Mouse (Mus musculus): Measurements from ENCODE around the gene Sun5. TPM values are rescaled to one million over a fixed set of nuclear protein-coding genes. Genes with fewer than 3 reads are reported as not detected.

Gene Sun5
- not detected for polyA plus RNA-seq (2012; fragmentation: generic; extraction: Trizol)

GRCm38 (mm10) chr2:153870984-153871383, at the start of gene Sun5:
TSS of gene Sun5 (minus strand) at chr2:153871084.
- no peak within 1 kb of the TSS for H3K4me2 ChIP-seq (ENCODE audit: low read depth)
- no peak for TF ChIP-seq CEBPB (IDR thresholded peaks at IDR 0.05; ENCODE audit: insufficient read depth, poor library complexity, severe bottlenecking)
- TF ChIP-seq TCF3 (IDR thresholded peaks at IDR 0.05; ENCODE audit: insufficient read length, low read depth): no peak
- TF ChIP-seq MAX (IDR thresholded peaks at IDR 0.05; ENCODE audit: low read depth): no peak
- no peak for TF ChIP-seq POLR2A (IDR thresholded peaks at IDR 0.05; ENCODE audit: insufficient read length, low read depth)
- no peak for TF ChIP-seq USF1 (IDR thresholded peaks at IDR 0.05; ENCODE audit: low read depth)
- TF ChIP-seq MYOG (IDR thresholded peaks at IDR 0.05; ENCODE audit: control insufficient read depth in 1 of 3, insufficient read depth in 1 of 3, insufficient read length in 2 of 3, low read depth in 2 of 3): no peak
- TF ChIP-seq E2F4 (IDR thresholded peaks at IDR 0.05; ENCODE audit: insufficient read depth): no peak
- no peak for TF ChIP-seq REST (IDR thresholded peaks at IDR 0.05; ENCODE audit: insufficient read depth, insufficient read length)
- no peak for TF ChIP-seq MYOD1 (IDR thresholded peaks at IDR 0.05; ENCODE audit: control insufficient read depth in 1 of 3, insufficient read length in 2 of 3, low read depth in 2 of 3)
- TF ChIP-seq SRF (IDR thresholded peaks at IDR 0.05; ENCODE audit: control insufficient read depth, insufficient read length, low read depth): no peak
- no peak for TF ChIP-seq POLR2AphosphoS2 (IDR thresholded peaks at IDR 0.05; ENCODE audit: insufficient read length, low read depth)
- TF ChIP-seq TCF12 (IDR thresholded peaks at IDR 0.05; ENCODE audit: insufficient read depth, poor library complexity, severe bottlenecking): no peak
- H3K27me3 ChIP-seq (ENCODE audit: control insufficient read depth, insufficient read depth, insufficient read length): no peaks in the 10 kb centered on the region
- H3K36me3 ChIP-seq (ENCODE audit: control insufficient read depth, insufficient read depth): no peaks in the 10 kb centered on the region
- no peak within 1 kb of the TSS for H3ac ChIP-seq (ENCODE audit: control insufficient read depth, insufficient read length)
- H3K4me3 ChIP-seq: no peak within 1 kb of the TSS
- no peaks in the 10 kb centered on the region for H3K79me2 ChIP-seq (ENCODE audit: control insufficient read depth, insufficient read depth)

- no peaks in the 10 kb centered on the region for H3K36me3 ChIP-seq (ENCODE audit: control insufficient read depth, insufficient read depth)
- no peaks in the 10 kb centered on the region for H3K27me3 ChIP-seq (ENCODE audit: control insufficient read depth, insufficient read depth, insufficient read length)
- TF ChIP-seq MYOD1 (IDR thresholded peaks at IDR 0.05; ENCODE audit: control insufficient read depth in 1 of 3, insufficient read length in 2 of 3, low read depth in 2 of 3): no peak
- TF ChIP-seq REST (IDR thresholded peaks at IDR 0.05; ENCODE audit: insufficient read depth, insufficient read length): no peak
- no peak for TF ChIP-seq POLR2AphosphoS2 (IDR thresholded peaks at IDR 0.05; ENCODE audit: insufficient read length, low read depth)
- TF ChIP-seq USF1 (IDR thresholded peaks at IDR 0.05; ENCODE audit: low read depth): no peak
- TF ChIP-seq TCF12 (IDR thresholded peaks at IDR 0.05; ENCODE audit: insufficient read depth, poor library complexity, severe bottlenecking): no peak
- H3ac ChIP-seq (ENCODE audit: control insufficient read depth, insufficient read length): no peak within 1 kb of the TSS
- no peaks in the 10 kb centered on the region for H3K79me2 ChIP-seq (ENCODE audit: control insufficient read depth, insufficient read depth)
- H3K4me2 ChIP-seq (ENCODE audit: low read depth): no peak within 1 kb of the TSS
- H3K4me3 ChIP-seq: no peak within 1 kb of the TSS
These were observed 47.0 kb upstream of the Sun5 start, which contains the start of gene Bpifb3 for GRCm38 (mm10) chr2:153917930-153918329. TSS of gene Bpifb3 (plus strand) at chr2:153918230.

- H3K4me3 ChIP-seq: no peak overlapping the region
- no peak for TF ChIP-seq MAX (IDR thresholded peaks at IDR 0.05; ENCODE audit: low read depth)
- TF ChIP-seq POLR2AphosphoS2 (IDR thresholded peaks at IDR 0.05; ENCODE audit: insufficient read length, low read depth): no peak
- H3K27me3 ChIP-seq (ENCODE audit: control insufficient read depth, insufficient read depth, insufficient read length): no peaks in the 10 kb centered on the region
- no peaks in the 10 kb centered on the region for H3K36me3 ChIP-seq (ENCODE audit: control insufficient read depth, insufficient read depth)
- no peaks in the 10 kb centered on the region for H3K79me2 ChIP-seq (ENCODE audit: control insufficient read depth, insufficient read depth)
- H3ac ChIP-seq (ENCODE audit: control insufficient read depth, insufficient read length): no peak overlapping the region
- H3K4me2 ChIP-seq (ENCODE audit: low read depth): no peak overlapping the region
These were observed 43.3 kb upstream of the Sun5 start for GRCm38 (mm10) chr2:153914151-153914550.

- Histone ChIP-seq H3K4me2 (ENCODE audit: low read depth) (no peak overlapping the region), H3K36me3 (ENCODE audit: control insufficient read depth, insufficient read depth) (no peaks in the 10 kb centered on the region), H3K4me3 (no peak overlapping the region), H3ac (ENCODE audit: control insufficient read depth, insufficient read length) (no peak overlapping the region), H3K79me2 (ENCODE audit: control insufficient read depth, insufficient read depth) (no peaks in the 10 kb centered on the region), H3K27me3 (ENCODE audit: control insufficient read depth, insufficient read depth, insufficient read length) (no peaks in the 10 kb centered on the region)
- TF ChIP-seq MYOG (IDR thresholded peaks at IDR 0.05; ENCODE audit: control insufficient read depth in 1 of 3, insufficient read depth in 1 of 3, insufficient read length in 2 of 3, low read depth in 2 of 3) (no peak), USF1 (IDR thresholded peaks at IDR 0.05; ENCODE audit: low read depth) (no peak), CEBPB (IDR thresholded peaks at IDR 0.05; ENCODE audit: insufficient read depth, poor library complexity, severe bottlenecking) (no peak), POLR2AphosphoS2 (IDR thresholded peaks at IDR 0.05; ENCODE audit: insufficient read length, low read depth) (no peak), REST (IDR thresholded peaks at IDR 0.05; ENCODE audit: insufficient read depth, insufficient read length) (no peak), TCF12 (IDR thresholded peaks at IDR 0.05; ENCODE audit: insufficient read depth, poor library complexity, severe bottlenecking) (no peak), TCF3 (IDR thresholded peaks at IDR 0.05; ENCODE audit: insufficient read length, low read depth) (no peak), E2F4 (IDR thresholded peaks at IDR 0.05; ENCODE audit: insufficient read depth) (no peak), SRF (IDR thresholded peaks at IDR 0.05; ENCODE audit: control insufficient read depth, insufficient read length, low read depth) (no peak), POLR2A (IDR thresholded peaks at IDR 0.05; ENCODE audit: insufficient read length, low read depth) (no peak), MYOD1 (IDR thresholded peaks at IDR 0.05; ENCODE audit: control insufficient read depth in 1 of 3, insufficient read length in 2 of 3, low read depth in 2 of 3) (no peak), MAX (IDR thresholded peaks at IDR 0.05; ENCODE audit: low read depth) (no peak)
These were observed 35.7 kb upstream of the Sun5 start for GRCm38 (mm10) chr2:153906626-153907025.

GRCm38 (mm10) chr2:153902726-153903125, 31.8 kb upstream of the Sun5 start:
- no peak overlapping the region for H3K4me2 ChIP-seq (ENCODE audit: low read depth)
- no peaks in the 10 kb centered on the region for H3K27me3 ChIP-seq (ENCODE audit: control insufficient read depth, insufficient read depth, insufficient read length)
- H3K4me3 ChIP-seq: no peak overlapping the region
- no peak overlapping the region for H3ac ChIP-seq (ENCODE audit: control insufficient read depth, insufficient read length)
- no peaks in the 10 kb centered on the region for H3K36me3 ChIP-seq (ENCODE audit: control insufficient read depth, insufficient read depth)
- TF ChIP-seq MAX (IDR thresholded peaks at IDR 0.05; ENCODE audit: low read depth) (no peak), TCF3 (IDR thresholded peaks at IDR 0.05; ENCODE audit: insufficient read length, low read depth) (no peak), POLR2A (IDR thresholded peaks at IDR 0.05; ENCODE audit: insufficient read length, low read depth) (no peak), POLR2AphosphoS2 (IDR thresholded peaks at IDR 0.05; ENCODE audit: insufficient read length, low read depth) (no peak), TCF12 (IDR thresholded peaks at IDR 0.05; ENCODE audit: insufficient read depth, poor library complexity, severe bottlenecking) (no peak), CEBPB (IDR thresholded peaks at IDR 0.05; ENCODE audit: insufficient read depth, poor library complexity, severe bottlenecking) (no peak), USF1 (IDR thresholded peaks at IDR 0.05; ENCODE audit: low read depth) (no peak), E2F4 (IDR thresholded peaks at IDR 0.05; ENCODE audit: insufficient read depth) (no peak)
- H3K79me2 ChIP-seq (ENCODE audit: control insufficient read depth, insufficient read depth): no peaks in the 10 kb centered on the region

All from myocyte (in vitro differentiated cells).